Mouse (Mus musculus): Measurements from ENCODE around the gene Trp53inp2.
A peak's percentile ranks its signal among the peaks of the same experiment; 100 is the strongest.

Gene Trp53inp2

GRCm38 (mm10) chr2:155385090-155385489, 4.2 kb downstream of the Trp53inp2 start:
- peak; percentile 68 for DNase-seq (ENCODE audit: low spot score)

GRCm38 (mm10) chr2:155385731-155386533, 5.1 kb downstream of the Trp53inp2 start:
- peak; percentile 10 for DNase-seq (ENCODE audit: low spot score)

- no peak for DNase-seq (ENCODE audit: low spot score)
Measured at GRCm38 (mm10) chr2:155386534-155386899, 5.7 kb downstream of the Trp53inp2 start.

GRCm38 (mm10) chr2:155387052-155387451, 6.2 kb downstream of the Trp53inp2 start:
- DNase-seq (ENCODE audit: low spot score): no peak

GRCm38 (mm10) chr2:155388573-155388972, 7.7 kb downstream of the Trp53inp2 start:
- DNase-seq (ENCODE audit: low spot score): no peak

GRCm38 (mm10) chr2:155394586-155394985, 13.7 kb downstream of the Trp53inp2 start:
- DNase-seq (ENCODE audit: low spot score): no peak

GRCm38 (mm10) chr2:155400276-155400675, 19.4 kb downstream of the Trp53inp2 start:
- no peak for DNase-seq (ENCODE audit: low spot score)

GRCm38 (mm10) chr2:155401926-155402325, 21.1 kb downstream of the Trp53inp2 start:
- no peak for DNase-seq (ENCODE audit: low spot score)

- no peak for DNase-seq (ENCODE audit: low spot score)
Measured at GRCm38 (mm10) chr2:155404635-155405034, 23.8 kb downstream of the Trp53inp2 start.

- no peak for DNase-seq (ENCODE audit: low spot score)
Measured at GRCm38 (mm10) chr2:155420911-155421310, 40.1 kb downstream of the Trp53inp2 start.

GRCm38 (mm10) chr2:155436445-155436844, 55.6 kb downstream of the Trp53inp2 start:
- no peak for DNase-seq (ENCODE audit: low spot score)

Data from ovary, adult 18-20 months (tissue).